Mouse (Mus musculus) hindbrain, postnatal 0 days (tissue): Measurements from ENCODE around the gene Slpi. TPM values are rescaled to one million over a fixed set of nuclear protein-coding genes. Genes with fewer than 3 reads are reported as not detected.

Experiments used
- ATAC-seq: fragments of 200-750 bp; cut with Nextera tagmentation; 2 replicates; pipeline ENCODE4 v1.8.0; 2017; ENCODE audit warnings: mild to moderate bottlenecking, moderate TSS enrichment, moderate library complexity
- DNase-seq: peaks from one replicate; pipeline ENCODE4 v3.0.0-alpha.2; 2015; ENCODE audit warnings: low spot score
- H3K27ac ChIP-seq: fragments of 300-500 bp; sonication (generic); 2 replicates; pipeline ENCODE4 v1.5.1; 2014; ENCODE audit warnings: mild to moderate bottlenecking
- H3K27me3 ChIP-seq: fragments of 300-500 bp; sonication (generic); 2 replicates; pipeline ENCODE4 v1.6.1; 2014; ENCODE audit warnings: low read length, mixed read lengths; ENCODE audit not compliant: insufficient read depth
- H3K36me3 ChIP-seq: fragments of 300-500 bp; sonication (generic); 2 replicates; pipeline ENCODE4 v1.6.1; 2014; ENCODE audit warnings: low read length, mixed read lengths; ENCODE audit not compliant: insufficient read depth
- H3K4me1 ChIP-seq: fragments of 300-500 bp; sonication (generic); 2 replicates; pipeline ENCODE4 v1.6.1; 2014; ENCODE audit warnings: antibody characterized with exemption, low read length, mixed read lengths; ENCODE audit not compliant: insufficient read depth
- H3K4me2 ChIP-seq: fragments of 300-500 bp; sonication (generic); 2 replicates; pipeline ENCODE4 v1.6.1; 2014; ENCODE audit warnings: low read depth, mild to moderate bottlenecking, low read length, moderate library complexity, mixed read lengths
- H3K4me3 ChIP-seq: fragments of 300-500 bp; sonication (generic); 2 replicates; pipeline ENCODE4 v1.5.1; 2014; ENCODE audit warnings: low read length
- H3K9ac ChIP-seq: fragments of 300-500 bp; sonication (generic); replicated peaks from 2 replicates; pipeline ENCODE4 v1.6.1; 2014; ENCODE audit warnings: mild to moderate bottlenecking, low read length, moderate library complexity, mixed read lengths
- H3K9me3 ChIP-seq: fragments of 300-500 bp; sonication (generic); 2 replicates; pipeline ENCODE4 v1.6.1; 2016; ENCODE audit warnings: low read length, mixed read lengths
- CTCF ChIP-seq: IDR thresholded peaks from 2 replicates; pipeline ENCODE4 v1.5.1; 2016; ENCODE audit warnings: antibody characterized with exemption, control low read depth, low read depth
- WGBS: fragments of 180-500 bp; shearing (Covaris S2); extraction: QIAGEN DNeasy Blood & Tissue Kit; methylation state at CpG from one replicate; pipeline ENCODE4 v1.1.7; 2014; 5-methylcytosine and 5-hydroxymethylcytosine counted together
- polyA plus RNA-seq: library from polyadenylated mRNA; unstranded; fragments of >200 nt; fragmentation: Nextera tagmentation; extraction: Ambion mirVana; gene quantifications from 2 replicates; pipeline ENCODE4 v1.2.1, GENCODE M21; 2015
- total RNA-seq: library from RNA; depleted of rRNA; stranded (reverse); fragments of >200 nt; gene quantifications from 2 replicates; pipeline ENCODE4 v1.2.3, GENCODE M21; 2014

Slpi gene
- total and polyA plus RNA-seq, 2 experiments from 2014 or later = 0.40 TPM; not detected in 1

DNA sequence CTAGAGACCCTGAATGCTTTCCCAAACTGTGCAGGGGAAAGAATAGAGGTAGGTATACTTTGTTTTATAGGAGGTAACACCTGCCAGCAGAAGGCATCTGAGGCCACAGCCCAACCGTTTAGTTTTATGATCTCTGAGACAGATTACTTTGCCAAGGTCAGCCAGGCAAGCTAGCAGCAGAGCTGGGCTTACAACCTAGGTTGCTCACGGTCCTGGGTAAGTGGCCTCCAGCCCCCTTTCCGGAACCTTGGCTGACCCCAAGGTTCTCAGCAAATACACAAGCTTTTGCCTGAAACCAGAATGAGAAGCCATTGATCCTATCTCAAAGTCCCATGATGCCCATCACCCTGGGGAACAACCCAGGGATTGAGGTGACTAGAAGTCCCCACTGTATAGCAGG is 45.8 kb upstream of the Slpi start:
- no peaks in the 10 kb centered on the region for H3K27me3 ChIP-seq
- no peak for TF ChIP-seq CTCF
- H3K36me3 ChIP-seq = no peaks in the 10 kb centered on the region
- H3K4me3 ChIP-seq = no peak overlapping the region
- H3K9me3 ChIP-seq = no peaks in the 10 kb centered on the region
- no peak for ATAC-seq
- H3K9ac ChIP-seq = no peak overlapping the region
- H3K4me1 ChIP-seq = no peaks in the 10 kb centered on the region
- 81% methylated on average over 3 of the region's 3 CpGs for WGBS
- no peak overlapping the region for H3K27ac ChIP-seq
- no peak for DNase-seq
- no peak overlapping the region for H3K4me2 ChIP-seq

- H3K9me3 ChIP-seq = no peaks in the 10 kb centered on the region
- H3K4me2 ChIP-seq = no peak overlapping the region
- H3K9ac ChIP-seq = no peak overlapping the region
- no peak for ATAC-seq
- no peaks in the 10 kb centered on the region for H3K36me3 ChIP-seq
- no peaks in the 10 kb centered on the region for H3K27me3 ChIP-seq
- no peaks in the 10 kb centered on the region for H3K4me1 ChIP-seq
- H3K27ac ChIP-seq = no peak overlapping the region
- WGBS = 86% methylated on average over 9 of the region's 9 CpGs
- no peak for TF ChIP-seq CTCF
- H3K4me3 ChIP-seq = no peak overlapping the region
- no peak for DNase-seq
Measured at GRCm38 (mm10) chr2:164433278-164433895, 44.5 kb upstream of the Slpi start.

DNA sequence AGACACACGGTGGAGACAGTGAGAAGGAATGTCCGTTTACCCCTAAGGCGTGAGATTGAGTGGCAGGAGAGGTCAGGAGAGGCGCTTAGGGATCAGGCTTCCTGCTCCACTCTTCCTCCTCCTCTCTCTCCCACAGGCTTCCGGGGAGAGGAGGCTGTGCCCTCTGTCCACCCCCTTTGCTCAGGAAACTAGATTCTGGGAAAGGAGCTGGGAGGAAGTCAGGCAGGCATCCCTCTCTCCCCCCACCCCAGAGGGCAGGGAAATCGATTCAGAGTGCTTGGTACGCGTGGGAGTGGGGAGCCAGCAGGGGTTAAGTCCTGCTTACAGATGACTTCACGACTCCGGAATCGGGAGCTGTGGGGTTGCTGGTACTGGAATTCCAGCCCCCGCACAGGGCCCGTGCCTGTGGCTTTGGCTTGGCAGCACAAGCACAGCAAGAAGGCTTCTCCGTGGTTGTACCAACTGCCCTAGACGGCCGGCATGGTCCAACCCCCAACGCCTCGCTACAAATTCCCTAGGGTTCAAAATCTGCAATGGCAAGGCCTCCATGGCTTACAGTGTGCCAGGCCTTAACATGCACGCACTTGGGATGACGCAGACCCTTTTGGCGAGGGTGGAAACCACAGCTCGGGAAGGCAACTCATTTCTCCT is 43.8 kb upstream of the Slpi start:
- no peak overlapping the region for H3K4me2 ChIP-seq
- TF ChIP-seq CTCF = no peak
- ATAC-seq = 0 out of 2 replicates have a peak, but pooled peaks have one; percentile 25
- DNase-seq = peak; percentile 15
- no peak overlapping the region for H3K27ac ChIP-seq
- H3K4me1 ChIP-seq = no peaks in the 10 kb centered on the region
- no peaks in the 10 kb centered on the region for H3K9me3 ChIP-seq
- no peak overlapping the region for H3K9ac ChIP-seq
- H3K27me3 ChIP-seq = no peaks in the 10 kb centered on the region
- no peaks in the 10 kb centered on the region for H3K36me3 ChIP-seq
- H3K4me3 ChIP-seq = no peak overlapping the region
- 31% methylated on average over 21 of the region's 22 CpGs for WGBS

DNA sequence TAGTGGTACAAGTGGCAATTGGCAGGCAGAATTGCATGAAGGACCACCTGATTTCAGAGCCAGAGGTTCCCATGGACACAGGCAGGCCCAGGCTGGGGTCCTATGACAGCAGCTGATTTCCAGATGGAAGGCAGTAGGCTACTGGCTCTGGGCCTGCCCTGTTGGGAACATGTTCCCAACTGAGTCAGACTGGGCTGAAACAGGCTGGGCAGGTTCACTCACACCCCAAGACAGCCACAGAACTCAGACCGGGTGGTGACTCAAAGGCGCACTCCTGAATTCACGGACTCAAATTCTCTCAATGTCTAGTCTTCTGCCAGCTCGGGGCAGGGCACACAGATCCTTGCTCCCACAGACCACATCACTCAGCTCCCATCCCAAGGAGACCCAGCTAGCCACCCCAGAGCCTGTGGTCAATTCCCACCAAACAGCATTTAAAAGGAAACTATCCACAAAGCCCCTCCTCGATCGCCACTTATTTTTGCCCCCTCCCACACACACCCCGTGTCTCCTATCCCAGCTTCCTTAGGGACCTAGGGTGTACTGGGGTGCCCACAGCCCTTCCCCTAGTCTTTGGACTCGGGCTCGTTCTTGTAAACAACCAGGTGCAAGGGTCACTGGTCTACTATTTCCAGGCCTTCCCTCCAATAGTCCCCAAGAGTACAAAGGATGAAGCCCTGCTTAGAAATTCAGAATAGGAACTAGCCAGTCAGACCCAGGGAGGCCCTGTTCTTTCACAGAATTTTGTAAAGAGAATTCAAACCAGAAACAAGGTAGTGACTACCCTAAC is 43.0 kb upstream of the Slpi start:
- Histone ChIP-seq H3K36me3 (no peaks in the 10 kb centered on the region), H3K9ac (no peak overlapping the region), H3K9me3 (no peaks in the 10 kb centered on the region), H3K4me3 (no peak overlapping the region), H3K27me3 (no peaks in the 10 kb centered on the region), H3K27ac (no peak overlapping the region), H3K4me1 (no peaks in the 10 kb centered on the region), H3K4me2 (no peak overlapping the region)
- TF ChIP-seq CTCF = no peak
- ATAC-seq (no peak), DNase-seq (no peak)
- 58% methylated on average over 9 of the region's 9 CpGs for WGBS

DNA sequence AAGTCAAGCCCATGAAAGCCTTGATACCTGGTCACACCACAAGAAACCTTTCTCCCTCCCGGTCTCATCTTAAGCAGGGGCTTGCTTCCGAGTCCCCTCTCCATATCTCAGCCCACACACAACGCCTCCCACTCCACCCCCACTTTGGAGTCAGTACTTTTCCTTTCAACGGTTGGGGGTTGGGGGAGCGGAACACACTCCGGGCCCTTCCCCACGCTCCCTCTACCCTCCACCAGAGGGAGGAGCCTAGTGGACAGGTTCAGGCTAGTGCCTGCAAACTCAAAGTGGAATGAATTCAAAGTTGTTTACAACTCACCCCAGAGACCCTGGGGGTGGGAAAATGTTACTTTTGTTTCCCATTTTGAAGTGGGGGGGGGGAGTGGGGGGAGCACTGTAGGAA is 41.8 kb upstream of the Slpi start:
- ATAC-seq = no peak
- no peak for DNase-seq
- Histone ChIP-seq H3K4me1 (no peaks in the 10 kb centered on the region), H3K4me3 (no peak overlapping the region), H3K4me2 (no peak overlapping the region), H3K9ac (no peak overlapping the region), H3K27me3 (no peaks in the 10 kb centered on the region), H3K9me3 (no peaks in the 10 kb centered on the region), H3K27ac (no peak overlapping the region), H3K36me3 (no peaks in the 10 kb centered on the region)
- TF ChIP-seq CTCF = peak; percentile 20; the same call in 1 of the 2 replicates
- WGBS = 23% methylated on average over 7 of the region's 7 CpGs

GRCm38 (mm10) chr2:164429881-164430615 is 41.2 kb upstream of the Slpi start:
- Histone ChIP-seq H3K27me3 (no peaks in the 10 kb centered on the region), H3K9ac (no peak overlapping the region), H3K4me3 (no peak overlapping the region), H3K4me1 (no peaks in the 10 kb centered on the region), H3K36me3 (no peaks in the 10 kb centered on the region), H3K27ac (no peak overlapping the region), H3K9me3 (no peaks in the 10 kb centered on the region), H3K4me2 (no peak overlapping the region)
- no peak for DNase-seq
- whole genome bisulfite sequencing = 53% methylated on average over 15 of the region's 15 CpGs
- TF ChIP-seq CTCF = no peak
- ATAC-seq = no peak
